ENCODE assay signal across 12 mouse cellular contexts in the genomic region with DNA sequence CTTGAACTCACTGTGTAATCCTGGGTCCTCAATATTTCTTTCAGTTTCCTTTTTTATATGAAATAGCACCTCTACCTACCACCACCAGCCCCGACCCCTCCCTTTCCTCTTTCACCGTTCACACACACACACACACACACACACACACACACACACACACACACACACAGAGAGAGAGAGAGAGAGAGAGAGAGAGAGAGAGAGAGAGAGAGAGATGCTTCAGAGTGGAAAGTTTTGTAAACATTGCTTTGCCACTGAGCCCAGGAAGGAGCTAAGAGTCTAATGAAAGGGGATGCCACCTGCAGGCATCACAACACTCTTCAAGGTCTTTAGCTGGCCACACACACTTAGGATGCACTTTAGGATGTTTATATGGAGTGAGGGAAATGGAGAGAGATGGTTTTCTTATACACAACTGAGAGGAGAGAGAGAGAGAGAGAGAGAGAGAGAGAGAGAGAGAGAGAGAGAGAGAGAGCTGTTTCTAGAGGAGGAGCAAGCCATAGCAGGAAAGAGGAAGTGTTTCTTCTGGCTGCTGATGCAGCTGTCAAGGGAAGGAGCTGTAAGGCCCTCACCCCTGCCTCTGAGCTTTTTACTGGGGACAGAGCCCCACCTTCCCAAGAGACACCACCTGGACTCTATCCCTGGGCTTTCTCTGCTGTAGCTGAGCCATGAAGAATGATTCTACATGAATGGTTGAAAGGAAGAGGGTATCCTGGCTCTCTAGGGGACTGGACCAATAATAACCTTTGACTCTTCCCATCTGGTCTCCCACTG. TPM values are rescaled to one million over a fixed set of nuclear protein-coding genes. Genes with fewer than 3 reads are reported as not detected.
DNase-seq lines count a peak whose midpoint lies in the region.
"Had no signal": no experiment of that assay in that cellular context is flagged by ENCODE, and none has a peak within 500 bp of the region (broad histone marks: within the 10 kb centered on the region; RNA-seq: fewer than 3 reads in every experiment).

No protein-coding gene starts in this region.

- no peaks in the 10 kb centered on the region for H3K36me3 ChIP-seq in splenic B cell, adult 2 months (ENCODE audit: control insufficient read depth, insufficient read depth, low read length, poor library complexity, severe bottlenecking)
- H3K36me3 ChIP-seq: heart, embryonic 10.5 days; midbrain, embryonic 15.5 days had no signal

- peak; percentile 67 for DNase-seq in B cell, adult 2 months
- peak; percentile 36 to 43 for DNase-seq in CD8-positive naive resting alpha-beta T cell, adult 2 months (ENCODE audit: low read depth in 2 of 2, low spot score in 2 of 2)
- DNase-seq in induced T-regulatory cell, adult 2 months (ENCODE audit: low read depth): peak; percentile 79
- DNase-seq in splenic B cell, adult 2 months (ENCODE audit: low read depth, low spot score): peak; percentile 78
- no peak for DNase-seq in gastrocnemius, postnatal 36 days
- DNase-seq in left cerebral cortex, adult 18-20 months (ENCODE audit: low spot score in 2 of 2): no peak
- no peak for DNase-seq in embryo, embryonic 9.5 days (ENCODE audit: extremely low spot score)
- DNase-seq: embryo, embryonic 11 days; lung, postnatal 10 days; right cerebral cortex, postnatal 4 days had no signal

- intact Hi-C loops in gastrocnemius, postnatal 36 days (cut with DNase I): no loop called here

- H3K27me3 ChIP-seq in splenic B cell, adult 2 months (ENCODE audit: control insufficient read depth, insufficient read depth, low read length, poor library complexity, severe bottlenecking): no peaks in the 10 kb centered on the region
- H3K27me3 ChIP-seq: midbrain, embryonic 15.5 days had no signal

RNA-seq across cellular contexts. Expression of a gene that starts 17.7 kb away (rescaled TPM):
- total RNA-seq in gastrocnemius, postnatal 36 days (2021): 1 to 10 TPM in 1 of 2 experiments, under 1 TPM in 1; 0.51 to 1.1 TPM
- under 1 TPM in 1 of 2 experiments, not detected in 1; 0.37 TPM for total RNA-seq in left cerebral cortex, adult 18-20 months (2021)

Comparison
In these comparisons a context has a peak if more than half of its experiments do, and no peak if none do; other contexts are left out.
1. DNase-seq: peak in B cell, adult 2 months (2 of 2), CD8-positive naive resting alpha-beta T cell, adult 2 months (2 of 2), induced T-regulatory cell, adult 2 months (single experiment) and splenic B cell, adult 2 months (single experiment); none in gastrocnemius, postnatal 36 days (0 of 2), left cerebral cortex, adult 18-20 months (0 of 2) and embryo, embryonic 9.5 days (single experiment).